Mouse (Mus musculus) lung, postnatal 0 days (tissue): ENCODE results near the gene Pcbp3. TPM values are rescaled to one million over a fixed set of nuclear protein-coding genes. Genes with fewer than 3 reads are reported as not detected.

Experiments
- ATAC-seq: fragments of 200-750 bp; cut with Nextera tagmentation; 2 replicates; pipeline ENCODE4 v1.8.0; 2017; ENCODE audit warnings: moderate library complexity
- DNase-seq: peaks from one replicate; pipeline ENCODE4 v3.0.0-alpha.2; 2016; ENCODE audit warnings: low spot score
- H3K27ac ChIP-seq: fragments of 300-500 bp; sonication (generic); 2 replicates; pipeline ENCODE4 v1.5.1; 2014; ENCODE audit warnings: antibody characterized with exemption, mild to moderate bottlenecking, low read length, mixed read lengths
- H3K27me3 ChIP-seq: fragments of 300-500 bp; sonication (generic); replicated peaks from 2 replicates; pipeline ENCODE4 v1.6.1; 2014; ENCODE audit warnings: low read length, mixed read lengths; ENCODE audit not compliant: insufficient read depth
- H3K36me3 ChIP-seq: fragments of 300-500 bp; sonication (generic); 2 replicates; pipeline ENCODE4 v1.6.1; 2014; ENCODE audit warnings: low read length, mixed read lengths; ENCODE audit not compliant: insufficient read depth
- H3K4me1 ChIP-seq: fragments of 300-500 bp; sonication (generic); 2 replicates; pipeline ENCODE4 v1.6.1; 2014; ENCODE audit warnings: antibody characterized with exemption, low read depth, low read length, mixed read lengths; ENCODE audit not compliant: insufficient read depth
- H3K4me2 ChIP-seq: fragments of 300-500 bp; sonication (generic); replicated peaks from 2 replicates; pipeline ENCODE4 v1.6.1; 2014; ENCODE audit warnings: low read depth, mild to moderate bottlenecking, low read length, moderate library complexity, mixed read lengths
- H3K4me3 ChIP-seq: fragments of 300-500 bp; sonication (generic); 2 replicates; pipeline ENCODE4 v1.5.1; 2014; ENCODE audit warnings: low read depth, low read length
- H3K9ac ChIP-seq: fragments of 300-500 bp; sonication (generic); replicated peaks from 2 replicates; pipeline ENCODE4 v1.6.1; 2014; ENCODE audit warnings: low read depth, mild to moderate bottlenecking
- H3K9me3 ChIP-seq: fragments of 300-500 bp; sonication (generic); 2 replicates; pipeline ENCODE4 v1.6.1; 2016; ENCODE audit warnings: low read length, mixed read lengths
- CTCF ChIP-seq: IDR thresholded peaks from 2 replicates; pipeline ENCODE4 v1.5.1; 2016; ENCODE audit warnings: antibody characterized with exemption, mild to moderate bottlenecking
- EP300 ChIP-seq: IDR thresholded peaks from 2 replicates; pipeline ENCODE4 v1.6.1; 2016; ENCODE audit warnings: antibody characterized with exemption, mild to moderate bottlenecking, control low read depth
- WGBS: fragments of 180-500 bp; shearing (Covaris S2); extraction: QIAGEN DNeasy Blood & Tissue Kit; methylation state at CpG from one replicate; pipeline ENCODE4 v1.1.7; 2014; 5-methylcytosine and 5-hydroxymethylcytosine counted together
- polyA plus RNA-seq: library from polyadenylated mRNA; unstranded; fragments of >200 nt; fragmentation: Nextera tagmentation; extraction: Ambion mirVana; gene quantifications from 2 replicates; pipeline ENCODE4 v1.2.1, GENCODE M21; 2015

Pcbp3 gene
- polyA plus RNA-seq, 1 experiment from 2014 or later = 29.3 TPM

DNA sequence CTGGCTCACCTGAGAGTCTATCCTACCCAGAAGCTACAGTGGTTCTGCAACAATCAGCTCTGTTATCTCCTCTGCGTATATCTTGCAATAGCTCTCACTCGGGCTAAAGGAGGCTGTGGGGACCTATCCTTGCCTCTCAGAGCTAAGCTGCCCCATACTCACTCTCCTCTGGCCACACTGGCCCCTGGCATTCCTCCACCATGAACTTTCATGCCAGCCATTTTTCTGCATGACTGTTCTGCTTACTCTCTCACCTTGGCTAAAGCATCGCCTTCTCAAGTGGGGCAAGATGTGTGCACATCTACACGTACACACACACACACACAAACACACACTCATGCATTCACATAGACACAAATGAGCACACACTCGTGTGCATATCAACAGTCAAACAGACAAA, 115.2 kb downstream of the Pcbp3 start:
- Histone ChIP-seq H3K9me3 (no peaks in the 10 kb centered on the region), H3K4me3 (no peak overlapping the region), H3K9ac (no peak overlapping the region), H3K27me3 (no peaks in the 10 kb centered on the region), H3K36me3 (no peaks in the 10 kb centered on the region), H3K4me2 (no peak overlapping the region), H3K27ac (no peak overlapping the region), H3K4me1 (no peaks in the 10 kb centered on the region)
- no peak for DNase-seq
- TF ChIP-seq EP300 (no peak), CTCF (no peak)
- no peak for ATAC-seq
- 78% methylated on average over 5 of the region's 5 CpGs for WGBS

DNA sequence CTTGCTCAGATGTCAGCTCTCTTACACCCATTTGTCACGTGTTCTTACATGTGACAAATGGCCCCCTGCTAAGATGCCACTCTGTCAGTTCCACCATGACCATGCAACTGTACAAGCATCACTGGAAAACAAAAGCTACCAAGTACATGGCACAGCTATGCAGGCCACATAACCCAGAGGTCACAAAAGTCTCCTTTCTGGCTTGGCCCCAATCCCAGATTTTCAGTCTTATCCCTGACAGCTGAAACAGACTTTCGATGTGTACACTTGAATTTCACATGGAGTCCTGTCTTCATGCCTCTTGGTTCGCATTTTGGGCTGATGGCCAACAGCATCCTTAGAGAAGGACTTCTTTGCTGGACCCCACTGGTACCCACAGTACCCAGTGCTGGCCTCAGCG, 116.8 kb downstream of the Pcbp3 start:
- no peak for TF ChIP-seq CTCF
- no peak for TF ChIP-seq EP300
- DNase-seq (no peak), ATAC-seq (no peak)
- H3K27ac ChIP-seq = no peak overlapping the region
- H3K27me3 ChIP-seq = no peaks in the 10 kb centered on the region
- no peaks in the 10 kb centered on the region for H3K4me1 ChIP-seq
- H3K4me3 ChIP-seq = no peak overlapping the region
- WGBS = 69% methylated on average over 4 of the region's 4 CpGs
- H3K9me3 ChIP-seq = no peaks in the 10 kb centered on the region
- no peak overlapping the region for H3K4me2 ChIP-seq
- H3K36me3 ChIP-seq = no peaks in the 10 kb centered on the region
- H3K9ac ChIP-seq = no peak overlapping the region

DNA sequence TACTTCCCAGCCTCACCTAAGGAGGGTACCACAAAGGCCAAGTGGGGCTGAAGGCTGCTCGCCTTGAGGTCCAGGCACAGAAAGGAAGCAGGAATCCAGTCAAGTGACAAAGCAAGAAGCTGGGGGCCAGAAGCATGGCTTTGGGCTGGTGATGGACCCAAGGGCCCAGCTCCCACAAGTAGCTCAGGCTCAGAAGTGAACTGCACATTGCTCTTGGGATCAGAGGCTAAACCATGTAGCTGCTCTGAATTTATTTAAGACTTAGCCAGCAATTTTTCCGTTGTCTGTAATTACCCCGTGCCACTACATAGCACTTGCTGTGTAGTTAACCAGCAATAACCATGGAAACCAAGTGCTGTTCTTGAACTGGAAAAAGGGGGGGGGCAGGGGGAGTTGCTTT, 117.3 kb downstream of the Pcbp3 start:
- no peaks in the 10 kb centered on the region for H3K4me1 ChIP-seq
- no peak overlapping the region for H3K4me3 ChIP-seq
- H3K9ac ChIP-seq = no peak overlapping the region
- H3K9me3 ChIP-seq = no peaks in the 10 kb centered on the region
- H3K27ac ChIP-seq = no peak overlapping the region
- WGBS = 73% methylated on average over 3 of the region's 3 CpGs
- H3K36me3 ChIP-seq = no peaks in the 10 kb centered on the region
- no peak for TF ChIP-seq EP300
- TF ChIP-seq CTCF = no peak
- no peaks in the 10 kb centered on the region for H3K27me3 ChIP-seq
- H3K4me2 ChIP-seq = no peak overlapping the region
- no peak for ATAC-seq
- no peak for DNase-seq

DNA sequence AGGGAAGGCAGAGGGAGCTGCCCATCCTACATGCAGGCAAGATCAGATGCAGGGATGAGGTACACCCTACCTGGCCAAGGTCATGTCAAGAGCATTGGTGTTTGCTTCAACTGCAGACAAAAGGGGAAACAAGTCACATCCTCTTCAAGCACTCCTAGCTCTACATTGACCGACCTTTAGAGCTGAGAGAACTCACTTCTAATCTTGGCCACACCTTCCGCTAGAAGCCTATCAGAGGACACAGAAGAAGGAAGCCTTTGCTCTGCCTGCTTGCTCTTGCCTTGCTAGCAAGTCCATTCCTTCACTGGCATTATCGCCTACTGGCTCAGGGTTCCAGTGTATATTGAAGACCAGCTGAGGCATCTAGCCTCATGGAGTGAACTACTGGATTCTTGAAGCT, 119.6 kb downstream of the Pcbp3 start:
- 83% methylated on average over 3 of the region's 3 CpGs for WGBS
- DNase-seq (no peak), ATAC-seq (no peak)
- TF ChIP-seq EP300 = no peak
- TF ChIP-seq CTCF = no peak
- no peaks in the 10 kb centered on the region for H3K36me3 ChIP-seq
- no peak overlapping the region for H3K9ac ChIP-seq
- no peak overlapping the region for H3K4me2 ChIP-seq
- H3K9me3 ChIP-seq = no peaks in the 10 kb centered on the region
- H3K4me1 ChIP-seq = no peaks in the 10 kb centered on the region
- no peak overlapping the region for H3K27ac ChIP-seq
- H3K4me3 ChIP-seq = no peak overlapping the region
- no peaks in the 10 kb centered on the region for H3K27me3 ChIP-seq

DNA sequence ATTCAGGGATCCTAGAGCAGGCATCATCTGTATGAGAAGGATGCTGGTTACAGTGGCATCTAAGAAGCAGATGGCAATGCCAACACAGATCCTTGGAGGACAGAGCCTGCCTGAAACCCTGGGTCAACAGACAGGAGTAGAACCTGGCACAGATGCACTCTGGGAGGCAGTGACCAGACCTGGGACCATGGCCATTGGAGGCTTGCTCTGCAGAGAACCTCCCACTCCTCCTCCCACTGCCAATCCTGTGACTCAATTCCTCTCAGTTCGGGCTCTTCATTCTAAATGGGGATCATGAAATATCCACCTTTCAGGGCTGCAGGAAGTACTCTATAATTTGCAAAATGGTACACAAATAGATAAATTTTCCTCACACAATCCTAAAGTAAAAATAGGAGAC, 120.5 kb downstream of the Pcbp3 start:
- Histone ChIP-seq H3K9ac (no peak overlapping the region), H3K4me2 (no peak overlapping the region), H3K9me3 (no peaks in the 10 kb centered on the region), H3K4me1 (no peaks in the 10 kb centered on the region), H3K27me3 (no peaks in the 10 kb centered on the region), H3K4me3 (no peak overlapping the region), H3K27ac (no peak overlapping the region), H3K36me3 (no peaks in the 10 kb centered on the region)
- no peak for TF ChIP-seq CTCF
- TF ChIP-seq EP300 = no peak
- ATAC-seq (no peak), DNase-seq (no peak)
- WGBS = 78% methylated on average over 1 of the region's 1 CpGs

DNA sequence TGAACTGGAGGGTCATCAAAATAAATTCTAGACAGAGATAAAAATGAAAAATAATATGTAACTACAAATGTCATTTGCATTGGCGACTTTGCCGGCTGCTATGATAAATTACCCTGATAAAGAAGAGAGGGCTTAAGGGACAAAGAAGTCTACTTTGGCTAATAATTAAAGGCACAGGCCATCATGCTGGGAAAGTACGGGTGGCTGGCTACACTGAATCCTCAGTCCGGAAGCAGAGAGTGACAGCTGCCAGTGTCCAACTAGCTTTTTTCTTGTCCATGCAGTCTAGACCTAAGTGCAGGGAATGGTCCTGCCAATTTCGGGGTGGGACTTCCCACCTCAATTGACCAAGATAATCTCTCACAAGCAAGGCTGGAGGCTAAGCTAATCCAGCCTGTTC, 121.1 kb downstream of the Pcbp3 start:
- no peak overlapping the region for H3K9ac ChIP-seq
- no peaks in the 10 kb centered on the region for H3K9me3 ChIP-seq
- H3K27ac ChIP-seq = no peak overlapping the region
- no peak for ATAC-seq
- TF ChIP-seq EP300 = no peak
- TF ChIP-seq CTCF = no peak
- no peak overlapping the region for H3K4me2 ChIP-seq
- no peak for DNase-seq
- 56% methylated on average over 5 of the region's 5 CpGs for WGBS
- H3K27me3 ChIP-seq = no peaks in the 10 kb centered on the region
- no peaks in the 10 kb centered on the region for H3K4me1 ChIP-seq
- H3K4me3 ChIP-seq = no peak overlapping the region
- no peaks in the 10 kb centered on the region for H3K36me3 ChIP-seq
